In the genomic region with DNA sequence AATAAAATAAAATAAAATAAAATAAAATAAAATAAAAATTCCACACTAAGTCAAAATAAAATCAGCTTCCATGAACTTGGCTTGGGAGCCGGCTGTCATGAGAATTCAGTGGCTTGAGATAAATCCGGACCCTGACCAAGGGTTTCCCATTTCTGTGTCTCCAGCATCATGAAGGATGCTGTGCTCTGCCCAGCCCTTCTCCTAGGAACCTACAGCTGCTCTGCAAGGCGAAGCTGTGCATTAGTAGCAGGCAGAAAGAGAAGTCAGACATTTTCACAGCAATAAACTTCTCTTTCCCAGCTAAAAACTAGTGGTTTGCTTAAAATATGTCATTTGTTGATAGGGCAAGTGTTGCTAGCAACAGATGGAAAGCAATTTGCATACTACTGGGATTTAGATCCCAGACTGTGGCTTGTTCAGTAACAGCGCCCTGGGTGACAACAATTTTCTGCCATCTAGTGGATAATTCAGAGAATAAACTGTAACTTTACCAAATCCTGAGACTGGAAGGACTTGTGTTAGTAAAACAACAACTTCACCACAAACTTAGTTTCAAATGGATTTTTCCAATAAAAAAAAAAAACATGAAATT, we compare ENCODE assay signal across 9 mouse cellular contexts.
DNase-seq lines count a peak whose midpoint lies in the region; ATAC-seq and TF ChIP-seq lines count a peak whose summit lies in the region.
"Had no signal": no experiment of that assay in that cellular context is flagged by ENCODE, and none has a peak within 500 bp of the region (broad histone marks: within the 10 kb centered on the region; RNA-seq: fewer than 3 reads in every experiment).

No protein-coding gene starts in this region.

- H3K4me1 ChIP-seq in neural tube, embryonic 14.5 days (ENCODE audit: control insufficient read depth, insufficient read depth, low read length): no peaks in the 10 kb centered on the region
- no peaks in the 10 kb centered on the region for H3K4me1 ChIP-seq in neural tube, embryonic 15.5 days
- H3K4me1 ChIP-seq in stomach, postnatal 0 days (replicated peaks; ENCODE audit: control insufficient read depth, insufficient read depth): no peaks in the 10 kb centered on the region
- H3K4me1 ChIP-seq: limb, embryonic 15.5 days had no signal

- no peaks in the 10 kb centered on the region for H3K27me3 ChIP-seq in neural tube, embryonic 14.5 days (ENCODE audit: control insufficient read depth, insufficient read depth, low read length)
- no peaks in the 10 kb centered on the region for H3K27me3 ChIP-seq in neural tube, embryonic 15.5 days (replicated peaks)
- H3K27me3 ChIP-seq in stomach, postnatal 0 days (ENCODE audit: control insufficient read depth, insufficient read depth, low read length): no peaks in the 10 kb centered on the region
- H3K27me3 ChIP-seq: limb, embryonic 15.5 days had no signal

- TF ChIP-seq EP300 in stomach, postnatal 0 days (optimal IDR thresholded peaks at IDR 0.05): no peak

- H3K36me3 ChIP-seq in neural tube, embryonic 14.5 days (ENCODE audit: control insufficient read depth, insufficient read depth, low read length): no peaks in the 10 kb centered on the region
- no peaks in the 10 kb centered on the region for H3K36me3 ChIP-seq in neural tube, embryonic 15.5 days
- H3K36me3 ChIP-seq in stomach, postnatal 0 days (ENCODE audit: control insufficient read depth, insufficient read depth, low read length): no peaks in the 10 kb centered on the region
- H3K36me3 ChIP-seq: limb, embryonic 15.5 days had no signal

- 79% methylated on average over 4 of the region's 4 CpGs for WGBS in neural tube, embryonic 14.5 days
- WGBS in neural tube, embryonic 15.5 days: 67% methylated on average over 4 of the region's 4 CpGs
- 64% methylated on average over 4 of the region's 4 CpGs for WGBS in stomach, postnatal 0 days

- peak; percentile 72; the same call in 1 of the 2 replicates for ATAC-seq in neural tube, embryonic 14.5 days (ENCODE audit: low read depth)
- no peak for ATAC-seq in neural tube, embryonic 15.5 days (ENCODE audit: low FRiP score)
- no peak for ATAC-seq in stomach, postnatal 0 days (ENCODE audit: low FRiP score, low TSS enrichment)

- intact Hi-C loops in gastrocnemius, adult 2 months (cut with DNase I): no loop called here

- no peak overlapping the region for H3K4me2 ChIP-seq in neural tube, embryonic 14.5 days (ENCODE audit: low read depth, low read length)
- H3K4me2 ChIP-seq in neural tube, embryonic 15.5 days: no peak overlapping the region
- H3K4me2 ChIP-seq in stomach, postnatal 0 days (replicated peaks; ENCODE audit: low read depth): no peak overlapping the region
- H3K4me2 ChIP-seq: limb, embryonic 15.5 days had no signal

- no peak for DNase-seq in gastrocnemius, adult 2 months
- DNase-seq in gastrocnemius, adult 8-10 months (ENCODE audit: low spot score in 2 of 2): no peak
- peak; percentile 2 for DNase-seq in hindlimb bud, embryonic 11.5 days (ENCODE audit: extremely low spot score, low read depth, low spot score)
- DNase-seq in stomach, postnatal 0 days (ENCODE audit: low spot score): no peak
- no peak for DNase-seq in B cell, adult 2 months
- DNase-seq in lung, adult 18-20 months: no peak

- no peaks in the 10 kb centered on the region for H3K9me3 ChIP-seq in neural tube, embryonic 14.5 days (ENCODE audit: control insufficient read depth, low read length)
- H3K9me3 ChIP-seq in neural tube, embryonic 15.5 days (replicated peaks): no peaks in the 10 kb centered on the region
- no peaks in the 10 kb centered on the region for H3K9me3 ChIP-seq in stomach, postnatal 0 days (ENCODE audit: control insufficient read depth, low read length)
- H3K9me3 ChIP-seq: limb, embryonic 15.5 days had no signal

- H3K4me3 ChIP-seq in gastrocnemius, adult 2 months: no peak overlapping the region
- H3K4me3 ChIP-seq in neural tube, embryonic 14.5 days (ENCODE audit: low read depth, low read length): no peak overlapping the region
- H3K4me3 ChIP-seq in neural tube, embryonic 15.5 days (replicated peaks): no peak overlapping the region
- no peak overlapping the region for H3K4me3 ChIP-seq in stomach, postnatal 0 days (ENCODE audit: low read depth, low read length)
- H3K4me3 ChIP-seq: limb, embryonic 15.5 days had no signal

- H3K9ac ChIP-seq in neural tube, embryonic 14.5 days (replicated peaks; ENCODE audit: low read depth, low read length): no peak overlapping the region
- no peak overlapping the region for H3K9ac ChIP-seq in neural tube, embryonic 15.5 days (replicated peaks)
- no peak overlapping the region for H3K9ac ChIP-seq in stomach, postnatal 0 days (ENCODE audit: low read length)
- H3K9ac ChIP-seq: limb, embryonic 15.5 days had no signal

- no peak overlapping the region for H3K27ac ChIP-seq in gastrocnemius, adult 2 months
- no peak overlapping the region for H3K27ac ChIP-seq in neural tube, embryonic 14.5 days (ENCODE audit: low read depth, low read length)
- H3K27ac ChIP-seq in neural tube, embryonic 15.5 days (replicated peaks): no peak overlapping the region
- no peak overlapping the region for H3K27ac ChIP-seq in stomach, postnatal 0 days (replicated peaks)
- H3K27ac ChIP-seq: limb, embryonic 15.5 days had no signal

- TF ChIP-seq CTCF in gastrocnemius, adult 2 months (IDR thresholded peaks at IDR 0.05): peak; percentile 29; the same call in 1 of the 2 replicates
- peak; percentile 62 for TF ChIP-seq CTCF in stomach, postnatal 0 days (IDR thresholded peaks at IDR 0.05; ENCODE audit: low read depth)
